Mouse (Mus musculus): ENCODE measurements at regions not wholly inside any gene's neighbourhood (a gene's known extent, or its start where the extent isn't known, plus 50 kb on each side); places are given as distances from the start of the nearest gene placed in this dataset.

DNA sequence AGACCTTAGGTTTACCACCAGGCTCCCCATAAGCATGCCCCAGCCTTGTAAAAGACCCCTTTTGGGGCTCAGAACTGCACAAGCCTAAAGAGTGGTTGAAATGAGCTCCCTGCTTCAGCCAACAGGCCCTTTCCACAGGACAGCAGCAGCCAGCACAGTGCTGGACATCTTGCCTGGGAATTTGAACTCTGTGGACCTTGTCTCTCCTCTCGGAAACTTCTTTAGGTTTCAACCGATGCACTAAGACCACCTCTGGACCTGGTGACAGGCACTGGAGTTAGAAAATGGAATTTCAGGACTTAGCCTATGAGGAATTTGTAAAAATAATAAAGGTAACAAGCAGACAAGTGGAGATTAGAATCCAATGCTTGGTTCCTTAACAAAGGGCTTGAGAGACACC, 51.2 kb upstream of the Lclat1 start:
- H3K27ac ChIP-seq (ENCODE audit: insufficient read depth, low read depth, low read length): no peak overlapping the region
- H3K4me3 ChIP-seq (ENCODE audit: insufficient read depth, low read depth, low read length): no peak overlapping the region
- TF ChIP-seq POLR2A (IDR thresholded peaks at IDR 0.05; ENCODE audit: low read depth, low read length) (no peak), CTCF (conservative IDR thresholded peaks at IDR 0.05; ENCODE audit: insufficient read depth, insufficient read length, low read depth, low read length) (no peak)
- H3K27me3 ChIP-seq (replicated peaks; ENCODE audit: control insufficient read depth, insufficient read depth, low read length): no peaks in the 10 kb centered on the region
- no peaks in the 10 kb centered on the region for H3K36me3 ChIP-seq (ENCODE audit: control insufficient read depth, insufficient read depth, low read length)
- 85% methylated on average over 2 of the region's 2 CpGs for WGBS
- no peaks in the 10 kb centered on the region for H3K4me1 ChIP-seq (ENCODE audit: control insufficient read depth, insufficient read depth, low read length)
- DNase-seq: no peak
